Mouse (Mus musculus): ENCODE data around the gene Il1r1. TPM values are rescaled to one million over a fixed set of nuclear protein-coding genes. Genes with fewer than 3 reads are reported as not detected.
"Not testable (repeated sequence)": the region's sequence is repeated elsewhere in the genome, so short reads cannot be mapped to it uniquely, and the experiment has no call there.

Il1r1 gene
- polyA plus RNA-seq, 1 experiment from 2014 or later = 0.56 TPM

- H3K4me3 ChIP-seq = no peak overlapping the region
- 89% methylated on average over 2 of the region's 2 CpGs for WGBS
- H3K4me1 ChIP-seq = no peaks in the 10 kb centered on the region
- DNase-seq (ENCODE audit: extremely low spot score, low spot score) = no peak
- no peaks in the 10 kb centered on the region for H3K36me3 ChIP-seq (replicated peaks)
- H3K27ac ChIP-seq = no peak overlapping the region
- H3K9me3 ChIP-seq = no peaks in the 10 kb centered on the region
- no peaks in the 10 kb centered on the region for H3K27me3 ChIP-seq (ENCODE audit: poor library complexity, severe bottlenecking)
These were observed 53.8 kb downstream of the Il1r1 start for GRCm38 (mm10) chr1:40278720-40279119.

DNA sequence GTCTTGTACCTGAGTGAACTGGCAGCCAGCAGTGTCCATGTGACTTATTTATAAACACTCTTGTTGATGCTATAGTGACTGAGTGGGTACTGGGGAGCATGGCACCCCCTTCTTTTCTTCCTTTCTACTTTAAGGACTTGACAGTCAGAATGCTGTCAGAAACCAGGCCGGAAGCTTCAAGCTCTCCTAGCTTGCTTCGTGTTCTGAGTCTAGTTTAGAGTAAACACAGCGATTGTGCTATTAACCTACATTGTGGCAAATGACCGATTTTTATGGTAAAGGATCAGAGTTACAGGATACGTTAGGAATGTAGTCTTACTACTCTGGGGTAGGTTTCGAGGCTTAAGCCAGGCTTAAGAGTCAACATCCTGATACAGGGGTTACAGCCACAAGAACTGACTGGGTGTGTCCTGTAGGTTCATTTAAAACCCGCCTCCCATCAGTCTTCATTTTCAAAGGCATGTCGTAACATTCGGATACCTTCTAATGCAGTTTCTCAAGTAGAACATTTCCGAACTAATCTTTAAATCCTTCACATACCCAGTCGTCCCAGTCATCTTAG lies 54.4 kb downstream of the Il1r1 start:
- H3K4me3 ChIP-seq = no peak overlapping the region
- 89% methylated on average over 11 of the region's 11 CpGs for WGBS
- H3K27ac ChIP-seq = no peak overlapping the region
- H3K36me3 ChIP-seq (replicated peaks) = no peaks in the 10 kb centered on the region
- no peaks in the 10 kb centered on the region for H3K27me3 ChIP-seq (ENCODE audit: poor library complexity, severe bottlenecking)
- no peaks in the 10 kb centered on the region for H3K9me3 ChIP-seq
- no peaks in the 10 kb centered on the region for H3K4me1 ChIP-seq
- no peak for DNase-seq (ENCODE audit: extremely low spot score, low spot score)

- no peak overlapping the region for H3K27ac ChIP-seq
- no peaks in the 10 kb centered on the region for H3K9me3 ChIP-seq
- no peaks in the 10 kb centered on the region for H3K4me1 ChIP-seq
- no peak for DNase-seq (ENCODE audit: extremely low spot score, low spot score)
- no peaks in the 10 kb centered on the region for H3K27me3 ChIP-seq (ENCODE audit: poor library complexity, severe bottlenecking)
- no peak overlapping the region for H3K4me3 ChIP-seq
- WGBS = 77% methylated on average over 4 of the region's 4 CpGs
- no peaks in the 10 kb centered on the region for H3K36me3 ChIP-seq (replicated peaks)
These were observed 57.1 kb downstream of the Il1r1 start for GRCm38 (mm10) chr1:40281950-40282349.

DNA sequence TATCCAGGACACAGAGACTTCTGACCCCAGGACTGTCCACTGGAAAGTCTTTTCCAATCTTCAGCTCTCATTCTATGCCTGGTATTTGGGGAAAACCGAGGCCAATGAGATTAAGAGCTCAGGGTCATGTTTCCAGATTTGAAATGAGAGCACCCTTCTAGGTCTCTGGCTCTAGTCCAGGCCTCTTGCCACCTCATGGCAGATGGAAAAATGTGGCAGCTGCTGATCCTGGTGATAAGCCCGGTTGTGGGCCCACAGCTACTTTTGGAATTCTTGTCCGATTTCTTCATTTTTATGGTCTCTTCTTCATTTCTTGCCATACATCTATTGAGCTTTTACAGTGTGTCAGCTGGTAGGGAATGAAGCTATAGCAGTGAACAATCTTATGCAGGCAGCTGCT lies 57.5 kb downstream of the Il1r1 start:
- 83% methylated on average over 3 of the region's 3 CpGs for WGBS
- no peak for DNase-seq (ENCODE audit: extremely low spot score, low spot score)
- H3K36me3 ChIP-seq (replicated peaks) = no peaks in the 10 kb centered on the region
- H3K4me1 ChIP-seq = no peaks in the 10 kb centered on the region
- no peaks in the 10 kb centered on the region for H3K27me3 ChIP-seq (ENCODE audit: poor library complexity, severe bottlenecking)
- H3K9me3 ChIP-seq = no peaks in the 10 kb centered on the region
- H3K27ac ChIP-seq = no peak overlapping the region
- no peak overlapping the region for H3K4me3 ChIP-seq

DNA sequence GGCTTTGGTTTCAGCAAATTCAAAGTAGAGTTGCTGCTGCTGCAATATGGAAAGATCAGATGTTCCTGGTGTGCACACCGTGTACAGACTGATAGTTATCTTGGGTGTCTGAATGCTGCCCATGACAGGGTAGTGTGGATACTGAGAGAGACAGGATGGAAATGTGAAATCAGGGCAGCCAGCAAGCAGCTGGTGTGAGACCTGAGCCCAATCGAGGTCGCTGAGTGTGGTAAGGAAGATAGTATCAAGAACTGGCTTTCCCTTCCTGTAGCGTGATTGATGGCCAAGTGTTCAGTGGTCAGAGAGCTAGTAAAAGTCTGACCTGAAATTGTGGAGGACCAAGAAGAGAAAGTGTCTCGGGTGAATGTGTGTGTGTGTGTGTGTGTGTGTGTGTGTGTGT lies 59.1 kb downstream of the Il1r1 start:
- Histone ChIP-seq H3K27ac (no peak overlapping the region), H3K9me3 (no peaks in the 10 kb centered on the region), H3K4me1 (no peaks in the 10 kb centered on the region), H3K36me3 (replicated peaks) (no peaks in the 10 kb centered on the region), H3K27me3 (ENCODE audit: poor library complexity, severe bottlenecking) (no peaks in the 10 kb centered on the region), H3K4me3 (no peak overlapping the region)
- WGBS = 83% methylated on average over 5 of the region's 5 CpGs
- DNase-seq (ENCODE audit: extremely low spot score, low spot score) = no peak

DNA sequence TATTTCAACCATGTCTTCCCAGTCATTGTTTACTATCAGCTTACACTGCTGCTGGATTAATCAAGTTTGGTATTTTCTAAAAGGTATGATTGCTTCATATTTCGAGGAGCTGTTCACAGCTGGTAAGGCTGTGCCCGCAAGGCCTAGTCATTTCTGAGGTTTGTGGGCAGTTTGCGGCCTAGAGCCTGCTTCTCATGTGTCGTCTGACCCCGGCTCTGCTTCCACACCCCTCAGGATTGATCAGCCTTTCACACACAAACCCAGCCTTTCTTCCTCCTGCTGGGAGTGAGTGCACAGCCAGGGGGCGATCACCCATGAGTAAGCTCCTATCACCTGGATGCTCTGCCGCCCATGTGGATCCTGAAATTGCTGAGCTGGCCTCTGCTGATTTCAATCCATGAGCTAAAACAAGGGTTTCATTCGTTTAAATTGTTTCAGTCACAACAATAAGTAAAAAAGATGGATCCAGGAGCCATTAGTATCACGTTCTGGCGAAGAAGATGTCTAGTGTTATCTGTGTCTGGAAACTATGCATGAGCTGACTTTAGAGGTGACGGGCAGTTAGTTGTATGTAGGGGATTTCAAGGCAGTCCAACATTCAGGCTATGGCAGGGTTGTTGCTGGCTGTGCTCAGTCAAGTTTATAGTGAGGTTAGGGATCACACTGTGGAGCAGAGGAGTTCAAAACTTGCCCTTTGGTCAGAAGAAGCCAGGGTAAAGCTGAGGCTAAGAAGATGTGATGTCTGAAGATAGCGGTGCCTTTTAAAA lies 65.8 kb downstream of the Il1r1 start:
- DNase-seq (ENCODE audit: extremely low spot score, low spot score) = no peak
- H3K9me3 ChIP-seq = no peaks in the 10 kb centered on the region

DNA sequence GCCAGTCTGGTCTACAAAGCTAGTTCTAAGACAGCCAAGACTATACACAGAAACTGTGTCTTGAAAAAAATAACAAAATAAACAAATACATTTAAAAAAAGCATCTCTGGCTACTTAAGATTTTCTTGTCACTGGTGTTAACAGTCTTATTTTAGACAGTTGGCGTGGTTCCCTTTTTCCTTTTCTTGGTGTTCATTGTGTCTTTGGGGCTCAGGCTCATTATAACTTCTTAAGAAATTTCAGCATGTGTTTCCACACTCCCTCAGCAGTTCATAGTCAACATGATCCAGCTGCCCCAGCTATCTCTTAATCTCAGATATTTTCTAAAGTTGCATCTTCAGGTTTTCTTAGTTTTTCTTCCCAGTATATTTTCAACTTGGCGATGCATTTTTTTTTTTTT lies 67.4 kb downstream of the Il1r1 start:
- Histone ChIP-seq H3K4me3 (no peak overlapping the region), H3K4me1 (no peaks in the 10 kb centered on the region), H3K36me3 (replicated peaks) (no peaks in the 10 kb centered on the region), H3K27ac (no peak overlapping the region), H3K27me3 (ENCODE audit: poor library complexity, severe bottlenecking) (no peaks in the 10 kb centered on the region), H3K9me3 (no peaks in the 10 kb centered on the region)
- 97% methylated on average over 2 of the region's 2 CpGs for WGBS
- DNase-seq (ENCODE audit: extremely low spot score, low spot score) = no peak

More for the DNA sequence above, 65.8 kb downstream of the Il1r1 start:
- Histone ChIP-seq H3K4me1 (no peaks in the 10 kb centered on the region), H3K4me3 (no peak overlapping the region), H3K27me3 (ENCODE audit: poor library complexity, severe bottlenecking) (no peaks in the 10 kb centered on the region), H3K36me3 (replicated peaks) (no peaks in the 10 kb centered on the region), H3K27ac (no peak overlapping the region)
- 75% methylated on average over 12 of the region's 12 CpGs for WGBS

GRCm38 (mm10) chr1:40293891-40294290 lies 69.0 kb downstream of the Il1r1 start:
- WGBS = 94% methylated on average over 7 of the region's 7 CpGs
- H3K9me3 ChIP-seq = no peaks in the 10 kb centered on the region
- no peaks in the 10 kb centered on the region for H3K27me3 ChIP-seq (ENCODE audit: poor library complexity, severe bottlenecking)
- no peak for DNase-seq (ENCODE audit: extremely low spot score, low spot score)
- no peak overlapping the region for H3K27ac ChIP-seq
- H3K36me3 ChIP-seq (replicated peaks) = no peaks in the 10 kb centered on the region
- no peak overlapping the region for H3K4me3 ChIP-seq
- no peaks in the 10 kb centered on the region for H3K4me1 ChIP-seq

DNA sequence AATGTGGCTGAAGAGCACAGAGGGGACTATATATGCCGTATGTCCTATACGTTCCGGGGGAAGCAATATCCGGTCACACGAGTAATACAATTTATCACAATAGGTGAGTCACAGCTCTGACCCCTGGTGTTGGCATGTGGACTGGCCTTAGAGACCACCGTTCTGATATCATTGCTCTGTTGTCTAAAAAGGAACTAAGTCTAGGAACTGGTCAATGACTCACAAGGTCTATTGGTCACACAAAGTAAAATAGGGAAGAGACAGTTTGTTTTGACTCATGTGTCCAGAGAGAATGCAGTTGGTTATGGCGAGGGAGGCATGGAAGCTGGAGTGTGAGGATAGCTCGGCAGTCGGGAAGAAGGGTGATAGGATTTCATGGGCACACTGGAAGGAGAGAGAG lies 69.9 kb downstream of the Il1r1 start:
- no peak overlapping the region for H3K27ac ChIP-seq
- no peaks in the 10 kb centered on the region for H3K36me3 ChIP-seq (replicated peaks)
- H3K27me3 ChIP-seq (ENCODE audit: poor library complexity, severe bottlenecking) = no peaks in the 10 kb centered on the region
- 91% methylated on average over 9 of the region's 9 CpGs for WGBS
- no peak for DNase-seq (ENCODE audit: extremely low spot score, low spot score)
- no peaks in the 10 kb centered on the region for H3K9me3 ChIP-seq
- no peaks in the 10 kb centered on the region for H3K4me1 ChIP-seq
- no peak overlapping the region for H3K4me3 ChIP-seq

DNA sequence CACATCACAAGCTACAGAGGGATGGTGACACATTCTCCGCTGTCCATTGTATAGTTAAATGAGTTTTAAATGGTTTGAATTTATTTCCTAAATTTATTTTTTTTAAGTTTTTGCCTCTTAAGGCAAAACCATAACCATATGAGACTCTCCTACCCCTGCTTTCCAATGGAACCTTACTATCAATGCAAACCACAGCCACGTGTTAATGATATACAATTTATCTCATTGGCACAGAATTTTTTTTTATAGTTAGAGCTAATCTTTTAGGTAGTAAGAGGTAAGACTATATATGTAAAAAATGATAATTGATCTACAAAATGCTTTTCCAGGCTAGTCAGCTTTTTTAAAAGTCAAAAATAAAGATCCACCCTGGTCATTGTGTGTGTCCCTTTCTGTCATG lies 73.2 kb downstream of the Il1r1 start:
- Histone ChIP-seq H3K27ac (no peak overlapping the region), H3K27me3 (ENCODE audit: poor library complexity, severe bottlenecking) (no peaks in the 10 kb centered on the region)
- WGBS = 84% methylated on average over 2 of the region's 2 CpGs

GRCm38 (mm10) chr1:40303179-40303866 lies 78.4 kb downstream of the Il1r1 start:
- no peak overlapping the region for H3K4me3 ChIP-seq
- no peaks in the 10 kb centered on the region for H3K9me3 ChIP-seq
- no peaks in the 10 kb centered on the region for H3K27me3 ChIP-seq (ENCODE audit: poor library complexity, severe bottlenecking)
- WGBS = 52% methylated on average over 7 of the region's 7 CpGs
- no peaks in the 10 kb centered on the region for H3K36me3 ChIP-seq (replicated peaks)
- DNase-seq (ENCODE audit: extremely low spot score, low spot score) = no peak
- H3K27ac ChIP-seq = no peak overlapping the region
- no peaks in the 10 kb centered on the region for H3K4me1 ChIP-seq

More for the DNA sequence above, 73.2 kb downstream of the Il1r1 start:
- DNase-seq (ENCODE audit: extremely low spot score, low spot score) = no peak
- Histone ChIP-seq H3K4me3 (no peak overlapping the region), H3K9me3 (no peaks in the 10 kb centered on the region), H3K36me3 (replicated peaks) (no peaks in the 10 kb centered on the region), H3K4me1 (no peaks in the 10 kb centered on the region)

GRCm38 (mm10) chr1:40304321-40304720 lies 79.4 kb downstream of the Il1r1 start:
- H3K9me3 ChIP-seq; H3K36me3 ChIP-seq (replicated peaks); H3K4me1 ChIP-seq; H3K27ac ChIP-seq; DNase-seq (ENCODE audit: extremely low spot score, low spot score); H3K4me3 ChIP-seq; H3K27me3 ChIP-seq (ENCODE audit: poor library complexity, severe bottlenecking): not testable (repeated sequence)
- 68% methylated on average over 4 of the region's 4 CpGs for WGBS

- 78% methylated on average over 2 of the region's 2 CpGs for WGBS
- Histone ChIP-seq H3K9me3 (no peaks in the 10 kb centered on the region), H3K4me1 (no peaks in the 10 kb centered on the region), H3K36me3 (replicated peaks) (no peaks in the 10 kb centered on the region), H3K27me3 (ENCODE audit: poor library complexity, severe bottlenecking) (no peaks in the 10 kb centered on the region), H3K27ac (no peak overlapping the region), H3K4me3 (no peak overlapping the region)
- DNase-seq (ENCODE audit: extremely low spot score, low spot score) = no peak
These were observed 81.2 kb downstream of the Il1r1 start for GRCm38 (mm10) chr1:40306111-40306510.

Data from forebrain, embryonic 10.5 days (tissue).